31 mouse cellular contexts compared by ENCODE assay signal in the genomic region with DNA sequence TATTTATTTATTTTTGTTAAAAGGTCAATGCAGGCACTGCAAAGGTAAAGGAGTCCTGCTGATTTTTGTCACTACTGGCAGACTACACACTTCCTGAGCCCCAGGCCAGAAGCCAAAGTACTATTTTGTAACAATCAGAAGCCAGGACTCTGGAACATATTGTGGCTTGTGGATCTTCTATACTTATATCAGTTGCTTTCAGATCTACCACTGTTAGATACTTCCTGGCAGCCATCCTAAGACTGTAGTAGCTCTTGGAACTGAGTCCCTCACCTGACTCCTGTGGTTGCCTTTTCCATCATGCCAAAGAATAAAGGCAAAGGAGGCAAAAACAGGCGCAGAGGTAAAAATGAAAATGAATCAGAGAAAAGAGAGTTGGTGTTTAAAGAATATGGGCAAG. TPM values are rescaled to one million over a fixed set of nuclear protein-coding genes. Genes with fewer than 3 reads are reported as not detected.
"Had no signal": no experiment of that assay in that cellular context is flagged by ENCODE, and none has a peak within 500 bp of the region (broad histone marks: within the 10 kb centered on the region; RNA-seq: fewer than 3 reads in every experiment).

A gene (plus strand): TSS at position 301 of the 400 bp plus-strand sequence.

RNA-seq across cellular contexts. Expression of the gene that starts here (rescaled TPM):
- total RNA-seq: common myeloid progenitor, adult 5-6 weeks; forebrain, postnatal 0 days; gastrocnemius, adult 18-20 months; gastrocnemius, adult 2 months; gastrocnemius, adult 8-10 months; gastrocnemius, postnatal 10 days; gastrocnemius, postnatal 14 days; gastrocnemius, postnatal 25 days; gastrocnemius, postnatal 36 days; gastrocnemius, postnatal 4 days; granulocyte monocyte progenitor cell, adult 5-6 weeks; heart, adult 18-20 months; heart, adult 2 months; heart, adult 8-10 months had no signal
- polyA plus RNA-seq: cortical plate, adult 2 months; embryonic facial prominence, embryonic 10.5 days; embryonic facial prominence, embryonic 11.5 days; embryonic facial prominence, embryonic 12.5 days; embryonic facial prominence, embryonic 13.5 days; embryonic facial prominence, embryonic 14.5 days; embryonic facial prominence, embryonic 15.5 days; erythroblast, embryonic 14.5 days; forebrain, embryonic 10.5 days; forebrain, embryonic 11.5 days; forebrain, embryonic 12.5 days; forebrain, embryonic 13.5 days; forebrain, embryonic 14.5 days; forebrain, embryonic 15.5 days; forebrain, embryonic 16.5 days; forebrain, postnatal 0 days; frontal cortex, adult 2 months; heart, adult 2 months; heart, embryonic 10.5 days had no signal
